Mouse (Mus musculus): Measurements from ENCODE around the gene Abhd17b. TPM values are rescaled to one million over a fixed set of nuclear protein-coding genes. Genes with fewer than 3 reads are reported as not detected.

Gene Abhd17b
- polyA plus RNA-seq, 1 experiment, result 12.4 TPM

DNA sequence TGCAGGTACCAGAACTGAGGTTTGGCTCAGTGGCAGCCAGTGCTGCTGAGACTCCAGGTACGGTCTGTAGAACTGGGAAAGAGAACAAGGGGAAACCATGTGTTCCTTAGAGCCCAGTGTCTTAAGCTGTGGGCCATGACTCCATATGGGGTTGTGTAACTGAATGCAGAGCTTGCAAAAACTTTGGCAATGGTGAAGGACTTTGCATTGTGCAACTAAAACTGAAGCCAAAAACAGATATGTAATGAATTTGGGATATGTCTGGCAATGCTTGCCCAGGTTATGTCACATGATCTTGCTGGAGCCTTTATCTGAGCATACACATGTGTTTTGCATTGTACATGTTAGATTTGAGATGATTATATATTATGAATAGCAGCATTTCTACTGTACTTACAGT lies 72.2 kb downstream of the Abhd17b start:
- 89% methylated on average over 1 of the region's 1 CpGs for WGBS
- no peak overlapping the region for H3K4me3 ChIP-seq (ENCODE audit: extremely low read depth, insufficient read depth, insufficient read length)
- no peak for TF ChIP-seq POLR2A (IDR thresholded peaks at IDR 0.05; ENCODE audit: low read depth, low read length)
- TF ChIP-seq CTCF (IDR thresholded peaks at IDR 0.05; ENCODE audit: extremely low read depth, insufficient read depth, insufficient read length, insufficient replicate concordance), result no peak
- no peaks in the 10 kb centered on the region for H3K27me3 ChIP-seq (ENCODE audit: control insufficient read depth, insufficient read depth, low read length)
- H3K36me3 ChIP-seq (ENCODE audit: control insufficient read depth, insufficient read depth, low read length), result no peaks in the 10 kb centered on the region; the same call in 1 of the 2 replicates
- 0 out of 2 replicates have a peak, but pooled peaks cover 2% of the 10 kb centered on the region for H3K4me1 ChIP-seq (ENCODE audit: control insufficient read depth, insufficient read depth, insufficient read length)
- no peak overlapping the region for H3K27ac ChIP-seq (ENCODE audit: insufficient read depth, low read length)
- no peak for DNase-seq (ENCODE audit: low read depth in 1 of 2, low spot score in 2 of 2)

DNA sequence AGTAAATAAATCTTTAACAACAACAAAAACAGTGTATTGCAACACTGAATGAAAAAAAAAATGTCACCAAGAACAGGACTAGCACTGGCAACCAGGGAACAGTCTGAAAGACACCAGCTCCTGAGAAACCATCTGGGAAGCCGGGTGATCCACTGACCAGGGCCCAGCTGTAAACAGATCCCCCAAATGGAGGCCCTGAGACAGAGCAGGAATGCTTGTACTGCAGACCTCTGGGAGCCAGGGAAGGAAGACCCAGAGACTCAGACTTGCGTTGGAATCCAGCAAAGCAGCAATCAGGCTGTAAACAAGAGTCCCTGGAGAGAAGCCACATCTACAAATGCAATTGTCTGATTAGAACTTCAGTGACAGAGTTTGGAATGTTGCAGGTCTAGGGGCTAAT lies 74.1 kb downstream of the Abhd17b start:
- no peak for DNase-seq (ENCODE audit: low read depth in 1 of 2, low spot score in 2 of 2)
- H3K4me1 ChIP-seq (ENCODE audit: control insufficient read depth, insufficient read depth, insufficient read length), result no peaks in the 10 kb centered on the region
- WGBS, result 91% methylated on average over 2 of the region's 2 CpGs
- H3K27ac ChIP-seq (ENCODE audit: insufficient read depth, low read length), result no peak overlapping the region
- H3K4me3 ChIP-seq (ENCODE audit: extremely low read depth, insufficient read depth, insufficient read length), result no peak overlapping the region
- TF ChIP-seq POLR2A (IDR thresholded peaks at IDR 0.05; ENCODE audit: low read depth, low read length) (no peak), CTCF (IDR thresholded peaks at IDR 0.05; ENCODE audit: extremely low read depth, insufficient read depth, insufficient read length, insufficient replicate concordance) (no peak)
- no peaks in the 10 kb centered on the region for H3K27me3 ChIP-seq (ENCODE audit: control insufficient read depth, insufficient read depth, low read length)
- H3K36me3 ChIP-seq (ENCODE audit: control insufficient read depth, insufficient read depth, low read length), result no peaks in the 10 kb centered on the region; the same call in 1 of the 2 replicates

DNA sequence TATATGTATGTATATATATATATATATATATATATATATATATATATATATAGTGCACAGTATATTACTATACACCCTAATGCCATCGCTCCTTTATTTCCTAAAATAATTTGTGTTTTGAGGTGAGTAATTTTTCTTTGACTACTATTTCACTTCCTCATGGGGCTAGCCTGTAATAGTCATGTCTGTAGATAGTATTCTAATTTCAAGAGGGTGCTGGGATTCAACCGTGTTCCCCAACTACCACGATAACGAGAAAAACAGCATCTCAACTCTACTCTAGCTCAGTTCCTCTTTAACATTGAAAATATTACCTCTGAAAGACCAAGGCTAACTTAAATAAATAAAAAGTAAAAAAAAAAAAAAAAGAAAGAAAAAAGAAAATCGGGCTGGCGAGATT lies 75.4 kb downstream of the Abhd17b start:
- Histone ChIP-seq H3K4me3 (ENCODE audit: extremely low read depth, insufficient read depth, insufficient read length) (no peak overlapping the region), H3K27ac (ENCODE audit: insufficient read depth, low read length) (no peak overlapping the region), H3K36me3 (ENCODE audit: control insufficient read depth, insufficient read depth, low read length) (no peaks in the 10 kb centered on the region; the same call in 1 of the 2 replicates), H3K4me1 (ENCODE audit: control insufficient read depth, insufficient read depth, insufficient read length) (no peaks in the 10 kb centered on the region), H3K27me3 (ENCODE audit: control insufficient read depth, insufficient read depth, low read length) (no peaks in the 10 kb centered on the region)
- TF ChIP-seq CTCF (IDR thresholded peaks at IDR 0.05; ENCODE audit: extremely low read depth, insufficient read depth, insufficient read length, insufficient replicate concordance), result no peak
- DNase-seq (ENCODE audit: low read depth in 1 of 2, low spot score in 2 of 2), result no peak
- 64% methylated on average over 6 of the region's 6 CpGs for WGBS

DNA sequence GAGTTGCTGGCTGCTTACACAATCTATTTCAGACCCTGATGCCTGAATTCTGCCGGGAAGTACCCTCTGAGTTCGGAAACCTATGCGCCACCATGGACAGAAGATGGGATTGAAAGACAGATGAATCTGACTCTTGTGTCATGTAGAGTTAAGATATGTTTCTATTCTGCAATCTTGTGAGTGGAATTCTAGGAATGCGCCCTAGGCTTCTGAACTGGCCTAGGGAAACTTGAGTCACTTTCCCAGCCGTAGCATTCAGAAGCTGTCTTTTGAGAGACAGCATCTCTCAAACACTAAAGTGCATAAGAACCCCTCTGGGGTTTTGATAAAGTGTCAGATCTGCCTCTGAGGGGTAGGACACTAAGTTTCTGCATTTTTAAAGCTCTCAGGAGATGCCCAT lies 78.9 kb downstream of the Abhd17b start:
- Histone ChIP-seq H3K27me3 (ENCODE audit: control insufficient read depth, insufficient read depth, low read length) (no peaks in the 10 kb centered on the region), H3K4me3 (ENCODE audit: extremely low read depth, insufficient read depth, insufficient read length) (no peak overlapping the region), H3K4me1 (ENCODE audit: control insufficient read depth, insufficient read depth, insufficient read length) (no peaks in the 10 kb centered on the region), H3K27ac (ENCODE audit: insufficient read depth, low read length) (no peak overlapping the region), H3K36me3 (ENCODE audit: control insufficient read depth, insufficient read depth, low read length) (no peaks in the 10 kb centered on the region)
- no peak for DNase-seq (ENCODE audit: low read depth in 1 of 2, low spot score in 2 of 2)
- TF ChIP-seq POLR2A (IDR thresholded peaks at IDR 0.05; ENCODE audit: low read depth, low read length) (no peak), CTCF (IDR thresholded peaks at IDR 0.05; ENCODE audit: extremely low read depth, insufficient read depth, insufficient read length, insufficient replicate concordance) (no peak)
- 95% methylated on average over 5 of the region's 5 CpGs for WGBS

DNA sequence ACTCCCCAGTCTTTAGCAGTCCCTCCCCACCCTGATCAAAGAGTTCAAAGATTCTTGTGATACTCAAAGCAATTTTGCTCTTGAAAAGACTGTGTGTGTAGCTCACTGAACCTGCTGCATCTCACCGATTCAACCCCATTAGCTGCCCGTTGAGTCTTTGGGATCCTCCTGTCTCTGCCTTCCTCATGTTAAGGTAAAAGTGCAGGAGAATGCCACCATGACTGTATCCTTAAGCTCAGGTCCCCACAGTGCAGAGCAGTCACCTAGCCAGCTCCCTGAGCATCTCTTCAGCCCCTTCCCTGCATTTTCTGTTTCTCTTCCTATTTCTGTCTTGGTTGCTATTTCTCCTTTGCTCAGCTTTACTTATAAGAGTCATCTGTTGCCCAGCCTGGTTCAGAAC lies 80.2 kb downstream of the Abhd17b start:
- TF ChIP-seq CTCF (IDR thresholded peaks at IDR 0.05; ENCODE audit: extremely low read depth, insufficient read depth, insufficient read length, insufficient replicate concordance) (no peak), POLR2A (IDR thresholded peaks at IDR 0.05; ENCODE audit: low read depth, low read length) (no peak)
- peaks cover 2% of the 10 kb centered on the region; the same call in 1 of the 2 replicates for H3K4me1 ChIP-seq (ENCODE audit: control insufficient read depth, insufficient read depth, insufficient read length)
- no peaks in the 10 kb centered on the region for H3K27me3 ChIP-seq (ENCODE audit: control insufficient read depth, insufficient read depth, low read length)
- no peaks in the 10 kb centered on the region for H3K36me3 ChIP-seq (ENCODE audit: control insufficient read depth, insufficient read depth, low read length)
- no peak overlapping the region for H3K4me3 ChIP-seq (ENCODE audit: extremely low read depth, insufficient read depth, insufficient read length)
- WGBS, result 90% methylated on average over 2 of the region's 2 CpGs
- no peak for DNase-seq (ENCODE audit: low read depth in 1 of 2, low spot score in 2 of 2)
- no peak overlapping the region for H3K27ac ChIP-seq (ENCODE audit: insufficient read depth, low read length)

DNA sequence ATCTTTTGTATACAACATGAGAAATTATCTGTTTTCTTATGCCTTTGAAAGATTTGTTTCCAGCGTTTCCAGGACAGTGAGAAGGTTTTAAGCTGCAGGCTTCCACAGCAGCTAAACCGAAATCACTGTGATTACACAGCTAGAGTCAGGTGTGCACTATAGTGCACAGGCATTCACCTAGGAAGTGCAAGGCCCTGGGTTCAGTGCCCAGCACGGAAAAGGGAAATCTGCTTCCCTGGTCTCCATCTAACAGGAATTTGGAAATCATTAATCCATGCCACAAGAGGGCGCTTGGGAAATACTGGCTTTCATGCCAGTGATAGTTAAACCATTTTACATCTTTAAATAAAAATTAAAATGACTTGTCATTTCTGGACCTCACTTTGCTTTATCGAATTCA lies 81.1 kb downstream of the Abhd17b start:
- no peak overlapping the region for H3K4me3 ChIP-seq (ENCODE audit: extremely low read depth, insufficient read depth, insufficient read length)
- no peaks in the 10 kb centered on the region for H3K36me3 ChIP-seq (ENCODE audit: control insufficient read depth, insufficient read depth, low read length)
- DNase-seq (ENCODE audit: low read depth in 1 of 2, low spot score in 2 of 2), result no peak
- 75% methylated on average over 5 of the region's 5 CpGs for WGBS
- no peak overlapping the region for H3K27ac ChIP-seq (ENCODE audit: insufficient read depth, low read length)
- no peaks in the 10 kb centered on the region for H3K27me3 ChIP-seq (ENCODE audit: control insufficient read depth, insufficient read depth, low read length)
- H3K4me1 ChIP-seq (ENCODE audit: control insufficient read depth, insufficient read depth, insufficient read length), result peaks cover 3% of the 10 kb centered on the region; the same call in 1 of the 2 replicates
- TF ChIP-seq CTCF (IDR thresholded peaks at IDR 0.05; ENCODE audit: extremely low read depth, insufficient read depth, insufficient read length, insufficient replicate concordance) (no peak), POLR2A (IDR thresholded peaks at IDR 0.05; ENCODE audit: low read depth, low read length) (no peak)

Other genes starting within 250 kb of the Abhd17b start
- gene Gda, start 179.7 kb upstream of the Abhd17b start, polyA plus RNA-seq (2012; rRNA removed), result 6.4 and 10.9 TPM in 2 replicates
- 3.8 and 4.3 TPM in 2 replicates for gene 1110059E24Rik, start 209 bp upstream of the Abhd17b start, polyA plus RNA-seq (2012; rRNA removed)
- 2.5 TPM in 2 replicates for gene Cemip2, start 125.2 kb downstream of the Abhd17b start, polyA plus RNA-seq (2012; rRNA removed)